Mouse (Mus musculus) embryonic fibroblast, embryonic 13.5 days (primary cell): ENCODE data around the gene Bmp2k. TPM values are rescaled to one million over a fixed set of nuclear protein-coding genes. Genes with fewer than 3 reads are reported as not detected.

Source experiments
- H3K27ac ChIP-seq: 2 replicates; pipeline ENCODE4 v1.5.1; 2012; ENCODE audit warnings: low read length, control low read depth, inconsistent platforms; ENCODE audit not compliant: insufficient read depth
- H3K4me1 ChIP-seq: 2 replicates; pipeline ENCODE4 v1.6.1; 2011; ENCODE audit warnings: low read length; ENCODE audit not compliant: control insufficient read depth, insufficient read depth
- H3K4me3 ChIP-seq: 2 replicates; pipeline ENCODE4 v1.5.1; 2011; ENCODE audit warnings: mild to moderate bottlenecking, control low read depth, low read length; ENCODE audit not compliant: insufficient read depth
- CTCF ChIP-seq: IDR thresholded peaks from 2 replicates; pipeline ENCODE4 v1.5.1; 2011; ENCODE audit warnings: mild to moderate bottlenecking, control low read depth, low read length, moderate library complexity, borderline replicate concordance; ENCODE audit not compliant: insufficient read depth
- POLR2A ChIP-seq: IDR thresholded peaks from 2 replicates; pipeline ENCODE4 v1.6.1; 2011; ENCODE audit warnings: low read depth, mild to moderate bottlenecking, control low read depth, low read length, moderate library complexity
- polyA plus RNA-seq: library from polyadenylated mRNA; stranded (reverse); fragments of >200 nt; gene quantifications from 2 replicates; pipeline ENCODE4 v1.2.4, GENCODE M21; 2011; ENCODE audit warnings: low read depth; ENCODE audit not compliant: missing spikeins, insufficient read length

Gene Bmp2k
- polyA plus RNA-seq, 1 experiment = 13.6 TPM

DNA sequence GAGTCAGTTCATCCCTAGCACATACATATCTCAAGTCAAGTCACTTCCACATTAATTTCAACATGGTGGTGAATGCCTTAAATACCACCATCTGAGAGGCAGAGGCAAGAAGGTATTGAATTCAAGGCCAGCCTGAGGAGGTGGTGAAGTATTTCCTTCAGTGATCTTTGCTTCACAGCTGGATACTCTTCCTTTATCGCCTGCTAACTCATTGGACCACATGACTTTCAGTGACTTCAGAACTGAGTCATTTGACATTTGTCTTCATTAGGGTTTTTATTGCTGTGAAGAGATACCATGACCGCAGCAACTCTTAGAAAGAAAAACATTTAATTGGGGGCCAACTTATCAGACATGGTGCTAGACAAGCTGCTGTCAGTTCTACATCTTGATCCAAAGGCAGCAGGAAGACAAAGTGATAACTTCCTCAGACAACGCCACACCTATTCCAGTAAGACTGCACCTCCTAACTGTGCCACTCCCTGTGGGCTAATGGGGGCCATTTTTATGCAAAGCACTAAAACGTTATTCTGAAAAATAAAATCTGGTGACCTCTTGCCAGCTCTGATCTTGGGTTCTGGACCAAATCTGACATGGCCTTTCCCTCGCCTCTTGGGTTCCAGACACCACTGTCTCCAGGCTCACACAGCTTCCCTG is 24.9 kb upstream of the Bmp2k start:
- H3K4me3 ChIP-seq = no peak overlapping the region
- H3K27ac ChIP-seq = no peak overlapping the region
- no peaks in the 10 kb centered on the region for H3K4me1 ChIP-seq
- TF ChIP-seq POLR2A = no peak
- TF ChIP-seq CTCF = no peak

DNA sequence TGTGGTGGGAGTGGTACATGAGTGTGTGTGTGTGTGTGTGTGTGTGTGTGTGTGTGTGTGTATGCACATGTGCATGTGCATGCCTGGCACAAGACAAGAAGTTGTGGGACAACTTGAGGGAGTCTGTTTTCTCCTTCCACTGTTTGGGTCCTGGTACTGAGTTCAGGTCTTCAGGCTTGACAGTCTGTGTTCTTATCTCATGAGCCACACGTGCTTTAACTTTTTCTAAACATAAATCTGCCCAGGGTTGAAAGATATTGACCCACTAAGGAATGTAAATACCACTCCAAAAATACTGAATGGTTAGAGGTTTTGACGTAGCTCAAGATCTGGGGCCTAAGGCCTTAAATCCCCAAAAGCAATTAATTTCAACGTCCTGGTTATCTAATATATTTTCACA is 23.8 kb upstream of the Bmp2k start:
- H3K4me3 ChIP-seq = no peak overlapping the region
- no peak for TF ChIP-seq POLR2A
- no peak overlapping the region for H3K27ac ChIP-seq
- H3K4me1 ChIP-seq = no peaks in the 10 kb centered on the region

DNA sequence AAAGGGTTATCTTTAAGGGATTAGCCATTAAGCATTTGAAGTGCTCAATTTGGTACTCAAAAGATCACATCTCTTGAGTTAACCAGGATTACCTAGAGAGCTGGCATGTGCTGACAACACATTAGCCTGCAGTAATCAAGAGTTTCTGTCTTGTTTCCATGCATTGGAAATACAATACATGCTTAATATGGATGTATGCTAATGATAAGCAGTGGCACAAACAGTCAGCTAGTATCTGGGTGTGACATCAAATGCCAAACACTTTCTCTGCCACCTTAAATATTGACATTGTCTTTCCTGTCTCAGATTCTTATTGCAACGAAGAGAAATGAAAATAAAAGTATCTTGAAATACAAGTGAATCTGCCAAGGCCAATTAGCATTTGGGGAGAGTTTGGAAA is 22.8 kb upstream of the Bmp2k start:
- Histone ChIP-seq H3K4me3 (no peak overlapping the region), H3K4me1 (peaks cover 3% of the 10 kb centered on the region; the same call in 1 of the 2 replicates), H3K27ac (no peak overlapping the region)
- TF ChIP-seq CTCF (no peak), POLR2A (no peak)

DNA sequence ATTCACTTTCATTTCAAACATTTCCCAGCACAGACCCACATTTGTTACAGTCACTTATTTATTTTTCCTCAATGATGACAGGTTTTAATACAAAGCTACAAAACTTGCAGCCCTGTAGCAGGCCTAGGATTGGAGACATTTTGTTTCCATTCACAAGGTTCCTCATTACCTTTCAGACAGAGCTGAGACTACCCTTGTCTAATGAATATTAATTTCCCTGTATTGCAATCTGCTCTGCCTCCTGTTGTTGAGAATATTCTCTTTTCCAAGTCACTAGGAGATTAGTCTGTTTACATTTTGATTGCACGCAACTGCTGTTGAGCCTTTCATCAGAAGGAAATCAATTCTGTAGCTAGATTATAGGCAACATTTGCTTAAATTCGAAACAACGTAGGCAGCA is 22.4 kb upstream of the Bmp2k start:
- Histone ChIP-seq H3K4me1 (peaks cover 3% of the 10 kb centered on the region; the same call in 1 of the 2 replicates), H3K27ac (no peak overlapping the region), H3K4me3 (no peak overlapping the region)
- no peak for TF ChIP-seq POLR2A

DNA sequence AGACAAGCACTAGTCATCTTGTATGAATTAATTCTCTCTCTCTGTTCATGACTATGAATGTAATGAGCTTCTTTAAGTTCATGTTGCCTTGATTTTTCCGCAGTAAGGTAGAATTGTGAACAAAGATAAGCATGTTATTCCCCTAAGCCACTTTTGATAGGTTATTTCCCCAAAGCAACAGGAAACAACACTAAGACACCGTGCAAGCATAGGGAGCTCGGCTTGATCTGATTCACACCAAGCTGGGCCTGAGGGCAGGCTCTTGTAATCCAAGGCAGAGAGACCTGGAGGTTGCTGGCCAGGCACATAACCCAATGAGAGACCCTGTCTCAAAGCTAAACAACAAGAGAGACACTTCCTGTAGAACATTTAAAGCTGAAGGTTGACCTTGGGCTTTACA is 21.3 kb upstream of the Bmp2k start:
- Histone ChIP-seq H3K27ac (no peak overlapping the region), H3K4me1 (peaks cover 5% of the 10 kb centered on the region; the same call in 1 of the 2 replicates), H3K4me3 (no peak overlapping the region)
- TF ChIP-seq POLR2A (no peak), CTCF (no peak)

DNA sequence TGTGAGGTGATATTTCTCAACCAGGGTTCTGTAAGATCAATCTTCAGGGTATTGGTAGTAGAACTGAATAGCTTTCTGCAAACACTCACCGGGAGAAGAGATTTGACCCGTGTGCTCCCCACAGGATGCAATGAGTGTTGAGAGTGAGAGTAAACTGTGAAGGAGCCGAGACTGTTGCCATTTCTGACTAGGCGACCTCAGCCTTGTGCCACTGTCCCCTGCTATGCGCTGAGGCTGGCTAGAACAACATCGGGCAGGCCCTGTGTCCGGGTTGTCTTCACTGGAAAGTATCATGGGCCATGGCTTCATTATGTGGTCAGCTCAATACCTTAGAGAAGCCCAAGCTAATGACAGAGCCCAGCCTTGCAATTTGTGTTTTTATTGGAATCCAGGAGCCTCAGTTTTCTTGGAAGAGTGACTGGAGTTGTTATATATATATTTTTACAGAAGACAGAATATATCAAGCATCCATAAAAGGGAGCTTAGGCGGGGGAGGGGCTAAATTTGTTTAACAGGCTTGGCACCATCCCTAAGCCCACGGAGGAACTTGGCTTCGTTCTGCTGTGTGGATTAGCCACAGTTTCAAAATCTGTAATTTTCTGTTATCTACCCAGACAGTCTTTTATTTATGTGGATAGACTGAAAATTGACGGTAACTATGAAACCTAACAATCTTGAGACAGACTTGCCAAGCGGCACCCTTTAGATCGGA is 18.0 kb upstream of the Bmp2k start:
- peaks cover 5% of the 10 kb centered on the region; the same call in 1 of the 2 replicates for H3K4me1 ChIP-seq
- H3K27ac ChIP-seq = no peak overlapping the region
- TF ChIP-seq CTCF (no peak), POLR2A (no peak)
- H3K4me3 ChIP-seq = no peak overlapping the region

DNA sequence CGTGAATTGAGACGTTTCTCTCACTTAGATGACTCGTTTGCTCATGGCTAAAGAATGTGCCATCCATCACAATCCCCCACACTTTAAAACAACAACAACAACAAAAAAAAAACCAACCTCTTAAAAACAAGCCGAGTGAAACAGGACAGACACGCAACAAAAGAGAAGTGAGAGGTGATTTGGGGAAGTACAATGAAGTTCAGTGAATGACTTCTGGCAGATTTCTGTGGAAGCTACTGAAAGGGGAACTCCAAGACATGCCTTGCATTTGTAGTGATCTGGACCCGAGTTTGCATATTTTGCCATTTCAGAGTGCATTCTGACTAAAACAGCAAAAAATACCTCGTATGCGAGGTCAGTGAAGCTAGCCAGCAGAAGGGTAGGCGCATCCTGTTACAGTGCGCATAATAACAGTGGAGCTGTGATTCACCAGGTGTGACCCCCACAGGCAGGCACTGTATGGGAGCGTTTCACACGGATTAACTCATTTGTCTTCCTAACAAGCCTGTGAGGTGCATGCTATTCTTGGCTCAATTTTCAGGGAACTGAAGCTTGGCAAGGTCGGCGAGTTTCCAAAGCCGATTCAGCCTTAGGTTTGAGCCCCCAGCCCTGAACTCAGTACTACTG is 17.4 kb upstream of the Bmp2k start:
- TF ChIP-seq CTCF (no peak), POLR2A (no peak)
- no peak overlapping the region for H3K4me3 ChIP-seq
- H3K27ac ChIP-seq = no peak overlapping the region
- H3K4me1 ChIP-seq = peaks cover 5% of the 10 kb centered on the region; the same call in 1 of the 2 replicates

DNA sequence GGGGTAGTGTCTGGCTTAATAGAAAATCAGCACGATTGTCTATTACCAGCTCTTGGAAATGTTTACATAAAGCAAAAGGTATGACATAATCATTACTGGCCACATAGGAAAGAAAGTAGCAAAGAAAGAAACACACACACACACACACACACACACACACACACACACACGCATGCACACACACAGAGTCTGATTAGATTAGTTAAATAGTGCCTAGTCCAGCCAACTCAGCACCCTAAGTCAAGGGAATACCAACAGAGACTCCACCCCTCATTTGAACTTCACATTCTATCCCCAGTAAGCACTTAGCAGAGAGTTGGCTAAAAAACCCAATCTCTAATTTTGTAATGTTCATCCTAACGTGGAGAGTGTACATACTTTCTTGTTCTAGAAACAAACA is 15.5 kb upstream of the Bmp2k start:
- peaks cover 5% of the 10 kb centered on the region; the same call in 1 of the 2 replicates for H3K4me1 ChIP-seq
- no peak for TF ChIP-seq POLR2A
- no peak for TF ChIP-seq CTCF
- H3K27ac ChIP-seq = no peak overlapping the region
- H3K4me3 ChIP-seq = no peak overlapping the region

DNA sequence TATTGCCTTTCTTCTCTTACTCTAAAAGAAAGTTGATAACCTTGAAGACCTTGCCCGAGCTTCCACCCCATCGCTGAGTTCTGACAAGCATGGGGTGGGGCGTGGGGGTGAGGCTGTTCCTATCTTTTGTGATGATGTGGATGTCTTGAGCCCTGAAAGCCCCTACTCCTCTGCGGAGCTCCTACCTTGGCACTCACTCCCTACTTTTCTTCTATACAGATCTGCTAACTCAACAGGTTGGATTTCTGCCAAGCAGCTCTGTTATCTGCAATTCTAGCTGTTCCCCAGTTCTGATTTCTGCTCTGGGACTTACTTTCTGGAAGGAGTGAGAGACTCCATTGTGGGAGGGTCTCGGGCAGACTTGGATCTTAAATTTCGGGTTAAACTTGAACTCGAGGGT is 14.3 kb upstream of the Bmp2k start:
- no peak for TF ChIP-seq CTCF
- H3K4me1 ChIP-seq = peaks cover 5% of the 10 kb centered on the region; the same call in 1 of the 2 replicates
- H3K4me3 ChIP-seq = no peak overlapping the region
- H3K27ac ChIP-seq = no peak overlapping the region

DNA sequence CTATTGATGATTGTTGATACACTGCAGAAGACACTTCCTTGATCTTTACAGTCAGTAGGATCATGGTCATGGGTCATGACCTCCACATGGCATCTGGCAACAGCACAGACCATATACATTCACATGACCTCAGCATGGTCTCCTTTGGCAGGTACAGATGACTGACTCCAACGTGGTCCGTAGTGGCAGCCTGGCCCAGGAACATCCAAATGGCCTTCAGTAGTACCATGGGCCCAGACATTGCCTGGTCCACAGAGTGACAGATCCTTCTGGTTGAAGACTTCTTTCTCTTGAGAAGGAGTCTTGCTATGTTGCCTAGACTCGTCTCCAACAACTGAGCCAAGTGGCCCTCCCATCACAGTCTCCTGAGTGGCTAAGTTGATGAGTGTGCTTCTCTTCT is 10.6 kb upstream of the Bmp2k start:
- Histone ChIP-seq H3K27ac (no peak overlapping the region), H3K4me1 (no peaks in the 10 kb centered on the region), H3K4me3 (no peak overlapping the region)
- TF ChIP-seq CTCF = no peak
- no peak for TF ChIP-seq POLR2A

DNA sequence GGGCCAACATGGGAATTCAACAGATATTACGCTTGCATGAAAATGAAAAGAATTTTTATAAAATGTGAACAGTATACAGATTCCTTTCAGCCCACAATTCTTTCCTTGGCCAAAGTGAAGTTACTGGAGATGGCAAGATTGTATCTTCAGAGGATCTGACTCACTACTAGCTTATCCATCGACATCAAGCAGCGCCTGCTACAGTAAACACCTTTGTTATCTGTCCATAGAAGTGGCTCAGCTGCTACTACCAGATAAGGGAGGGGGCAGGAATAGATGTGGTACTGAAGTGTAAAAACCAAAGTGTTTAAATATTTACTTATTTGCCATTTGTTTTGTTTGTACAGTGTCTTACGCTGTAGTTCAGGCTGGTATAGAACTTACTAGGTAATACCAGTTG is 8.6 kb upstream of the Bmp2k start:
- TF ChIP-seq POLR2A (no peak), CTCF (no peak)
- no peak overlapping the region for H3K4me3 ChIP-seq
- no peak overlapping the region for H3K27ac ChIP-seq
- H3K4me1 ChIP-seq = no peaks in the 10 kb centered on the region
